Mouse (Mus musculus): Measurements from ENCODE around the gene Zfp213.

- no peak for TF ChIP-seq CTCF (IDR thresholded peaks at IDR 0.05; ENCODE audit: control insufficient read depth, insufficient read depth, low read length)
- TF ChIP-seq POLR2A (IDR thresholded peaks at IDR 0.05; ENCODE audit: borderline replicate concordance, control insufficient read depth, low read depth, low read length) = no peak
These were observed 40.4 kb upstream of the Zfp213 start for GRCm38 (mm10) chr17:23604394-23604793.
